Mouse (Mus musculus) neural tube, embryonic 15.5 days (tissue): Measurements from ENCODE around the gene 2010005H15Rik. TPM values are rescaled to one million over a fixed set of nuclear protein-coding genes. Genes with fewer than 3 reads are reported as not detected.

Experiments
- polyA plus RNA-seq: library from polyadenylated mRNA; unstranded; fragments of >200 nt; fragmentation: Nextera tagmentation; extraction: Ambion mirVana; gene quantifications from 2 replicates; pipeline ENCODE4 v1.2.1, GENCODE M21; 2015

The 2010005H15Rik gene
- polyA plus RNA-seq, 1 experiment from 2014 or later: not detected

Other genes starting within 250 kb of the 2010005H15Rik start
- gene Kpna1, start 242.7 kb upstream of the 2010005H15Rik start, polyA plus RNA-seq: 61.3 and 65.6 TPM in 2 replicates
- 12.0 and 12.4 TPM in 2 replicates for gene Wdr5b, start 180.3 kb upstream of the 2010005H15Rik start, polyA plus RNA-seq
- 146 and 193 TPM in 2 replicates for gene Fam162a, start 149.9 kb upstream of the 2010005H15Rik start, polyA plus RNA-seq
- 33.0 and 39.3 TPM in 2 replicates for gene Ccdc58, start 149.8 kb upstream of the 2010005H15Rik start, polyA plus RNA-seq
- gene Csta1, start 90.2 kb upstream of the 2010005H15Rik start, polyA plus RNA-seq: not detected in 2 replicates
- 0.72 and 1.0 TPM in 2 replicates for gene Stfa2l1, start 64.7 kb upstream of the 2010005H15Rik start, polyA plus RNA-seq
- 0.44 and 1.8 TPM in 2 replicates for gene Gm5483, start 37.3 kb upstream of the 2010005H15Rik start, polyA plus RNA-seq
- not detected in 2 replicates for gene Gm5416, start 11.1 kb upstream of the 2010005H15Rik start, polyA plus RNA-seq
- gene Stfa1, start 55.5 kb downstream of the 2010005H15Rik start, polyA plus RNA-seq: 1.4 and 3.5 TPM in 2 replicates
- gene BC117090, start 112.9 kb downstream of the 2010005H15Rik start, polyA plus RNA-seq: 0.57 TPM in 1 of 2 replicates, not detected in the other
- gene BC100530, start 146.3 kb downstream of the 2010005H15Rik start, polyA plus RNA-seq: 2.4 and 3.0 TPM in 2 replicates
- gene Stfa2, start 187.0 kb downstream of the 2010005H15Rik start, polyA plus RNA-seq: not detected in 2 replicates
- gene Stfa3, start 233.9 kb downstream of the 2010005H15Rik start, polyA plus RNA-seq: 0.88 TPM in 1 of 2 replicates, not detected in the other